Mouse (Mus musculus): ENCODE results near the gene Pirt. TPM values are rescaled to one million over a fixed set of nuclear protein-coding genes. Genes with fewer than 3 reads are reported as not detected.

The Pirt gene
- 0.87 and 2.2 TPM in 2 replicates for polyA plus RNA-seq (2012; rRNA removed; ENCODE audit: low replicate concordance)

DNA sequence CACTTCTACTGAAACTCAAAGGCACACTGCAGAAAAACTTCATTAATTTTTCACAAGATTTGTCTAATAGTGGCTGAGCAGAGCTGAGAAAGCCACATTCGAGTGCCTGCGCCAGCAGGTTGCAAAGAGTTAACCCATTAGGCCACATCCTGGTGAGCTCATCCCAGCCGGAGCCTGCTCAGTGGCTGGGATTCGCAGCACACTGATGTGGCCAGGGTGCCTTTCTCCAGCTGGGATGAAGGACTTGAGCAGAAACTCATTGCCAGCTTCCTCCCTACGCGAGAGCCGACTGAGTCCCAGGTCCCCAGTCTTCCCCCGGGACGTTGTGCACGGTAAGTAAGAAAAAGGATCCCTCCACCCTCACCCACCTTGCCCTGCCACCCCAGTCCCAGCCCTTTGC is at the start of gene Pirt:
Gene Pirt (plus strand): TSS at position 171 of the 400 bp plus-strand sequence.

DNA sequence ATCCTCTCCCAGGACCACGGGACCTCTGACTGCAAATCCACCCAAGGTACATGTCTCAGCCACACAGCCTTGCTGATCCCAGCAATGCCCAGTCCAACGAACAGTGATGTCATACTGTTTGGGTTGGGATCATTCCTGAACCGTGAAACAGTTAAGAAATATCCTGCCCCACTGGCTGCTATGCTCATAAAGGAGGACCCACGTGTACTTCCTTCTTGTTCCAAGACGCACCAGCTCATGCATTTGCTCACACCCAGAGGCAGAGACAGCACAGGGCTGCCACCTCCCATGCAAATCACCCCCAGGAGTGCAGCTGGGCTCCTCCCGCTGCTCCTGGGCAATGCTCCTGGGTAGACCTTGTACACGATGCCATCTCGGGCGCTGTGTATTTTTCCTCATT is 44.5 kb downstream of the Pirt start, which contains the start of gene Tmem238l:
Gene Tmem238l (plus strand): TSS at position 336 of the 400 bp plus-strand sequence.

Other genes with a start within 250 kb of the Pirt start
- 69.6 and 148 TPM in 2 replicates for gene Tmem238l, start 44.7 kb downstream of the Pirt start, polyA plus RNA-seq (2012; rRNA removed; ENCODE audit: low replicate concordance)
- 2.7 and 2.9 TPM in 2 replicates for gene Tmem220, start 113.2 kb downstream of the Pirt start, polyA plus RNA-seq (2012; rRNA removed; ENCODE audit: low replicate concordance)
- gene Adprm, start 140.6 kb downstream of the Pirt start, polyA plus RNA-seq (2012; rRNA removed; ENCODE audit: low replicate concordance), result 5.8 and 9.4 TPM in 2 replicates
- 8.1 and 10.3 TPM in 2 replicates for gene Sco1, start 140.7 kb downstream of the Pirt start, polyA plus RNA-seq (2012; rRNA removed; ENCODE audit: low replicate concordance)
- 0.01 TPM in 1 of 2 replicates, not detected in the other for gene Myh3, start 166.3 kb downstream of the Pirt start, polyA plus RNA-seq (2012; rRNA removed; ENCODE audit: low replicate concordance)

Data from duodenum, adult 2 months (tissue).